Mouse (Mus musculus) lung, embryonic 15.5 days (tissue): ENCODE data around the gene Olfr943. TPM values are rescaled to one million over a fixed set of nuclear protein-coding genes. Genes with fewer than 3 reads are reported as not detected.

Source experiments
- ATAC-seq: fragments of 200-750 bp; cut with Nextera tagmentation; 2 replicates; pipeline ENCODE4 v1.8.0; 2017; ENCODE audit warnings: moderate number of reproducible peaks, borderline replicate concordance; ENCODE audit not compliant: low FRiP score, low TSS enrichment; ENCODE audit errors: extremely low read depth
- H3K27ac ChIP-seq: fragments of 300-500 bp; sonication (generic); 2 replicates; pipeline ENCODE4 v1.5.1; 2015; ENCODE audit warnings: moderate library complexity, mild to moderate bottlenecking, inconsistent platforms
- H3K27me3 ChIP-seq: fragments of 300-500 bp; sonication (generic); 2 replicates; pipeline ENCODE4 v1.6.1; 2015; ENCODE audit warnings: inconsistent platforms
- H3K36me3 ChIP-seq: fragments of 300-500 bp; sonication (generic); 2 replicates; pipeline ENCODE4 v1.6.1; 2015; ENCODE audit warnings: inconsistent platforms
- H3K4me1 ChIP-seq: fragments of 300-500 bp; sonication (generic); 2 replicates; pipeline ENCODE4 v1.6.1; 2015; ENCODE audit warnings: inconsistent platforms
- H3K4me2 ChIP-seq: fragments of 300-500 bp; sonication (generic); 2 replicates; pipeline ENCODE4 v1.6.1; 2015; ENCODE audit warnings: inconsistent platforms, mild to moderate bottlenecking, moderate library complexity
- H3K4me3 ChIP-seq: fragments of 300-500 bp; sonication (generic); 2 replicates; pipeline ENCODE4 v1.5.1; 2015; ENCODE audit warnings: mild to moderate bottlenecking, inconsistent platforms
- H3K9ac ChIP-seq: fragments of 300-500 bp; sonication (generic); 2 replicates; pipeline ENCODE4 v1.6.1; 2015; ENCODE audit warnings: inconsistent platforms
- H3K9me3 ChIP-seq: fragments of 300-500 bp; sonication (generic); 2 replicates; pipeline ENCODE4 v1.6.1; 2016; ENCODE audit warnings: inconsistent platforms
- WGBS: fragments of 180-500 bp; shearing (Covaris S2); methylation state at CpG from one replicate; pipeline ENCODE4 v1.1.7; 2015; 5-methylcytosine and 5-hydroxymethylcytosine counted together
- polyA plus RNA-seq: library from polyadenylated mRNA; unstranded; fragments of >200 nt; fragmentation: Nextera tagmentation; extraction: Ambion mirVana; gene quantifications from 2 replicates; pipeline ENCODE4 v1.2.1, GENCODE M21; 2015

Olfr943 gene
- polyA plus RNA-seq = not detected in 2 replicates

DNA sequence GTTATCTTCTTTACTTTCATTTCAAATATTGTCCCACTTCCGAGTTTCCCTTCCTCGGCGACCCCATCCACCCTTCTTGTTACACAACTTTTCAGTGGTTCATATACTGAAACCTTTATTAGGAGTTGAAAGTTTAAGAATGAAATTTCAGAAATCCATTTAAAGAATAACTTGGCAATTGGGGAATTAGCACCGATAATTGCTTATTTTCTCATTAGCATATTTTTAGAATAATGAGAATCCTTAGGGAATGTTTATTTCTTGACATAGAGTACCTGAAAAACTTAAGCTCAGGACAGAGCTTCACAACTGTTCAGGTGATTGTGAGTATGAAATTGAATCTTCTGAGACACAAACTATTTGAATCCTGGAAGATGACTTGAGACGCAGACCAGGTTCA, at the start of gene Olfr943:
Gene Olfr943 (plus strand): TSS at position 301 of the 400 bp plus-strand sequence.
- Histone ChIP-seq H3K4me2 (no peak within 1 kb of the TSS), H3K36me3 (no peaks in the 10 kb centered on the region), H3K4me1 (no peaks in the 10 kb centered on the region), H3K4me3 (no peak within 1 kb of the TSS), H3K27me3 (no peaks in the 10 kb centered on the region), H3K9ac (no peak within 1 kb of the TSS), H3K9me3 (no peaks in the 10 kb centered on the region), H3K27ac (no peak within 1 kb of the TSS)
- ATAC-seq = no peak
- WGBS = 93% methylated on average over 5 of the region's 5 CpGs

DNA sequence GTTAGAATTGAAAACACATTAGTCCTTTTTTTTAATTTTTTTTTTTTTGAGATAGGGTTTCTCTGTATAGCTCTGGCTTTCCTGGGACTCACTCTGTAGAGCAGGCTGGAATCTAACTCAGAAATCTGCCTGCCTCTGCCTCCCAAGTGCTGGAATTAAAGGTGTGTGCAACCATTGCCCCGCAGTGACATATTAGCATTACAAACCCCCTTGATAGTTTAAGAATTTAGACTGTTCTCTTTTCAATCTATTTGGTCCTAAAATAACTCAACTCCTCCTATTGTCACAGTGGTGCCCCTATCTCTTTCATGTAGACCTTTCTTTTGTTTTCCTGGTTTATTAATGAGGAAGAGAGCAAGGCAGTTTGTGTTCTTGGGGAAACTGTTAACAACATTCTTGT, 38.8 kb upstream of the Olfr943 start:
- Histone ChIP-seq H3K27ac (no peak overlapping the region), H3K4me2 (no peak overlapping the region), H3K9me3 (no peaks in the 10 kb centered on the region), H3K4me1 (no peaks in the 10 kb centered on the region), H3K4me3 (no peak overlapping the region), H3K36me3 (no peaks in the 10 kb centered on the region), H3K9ac (no peak overlapping the region), H3K27me3 (no peaks in the 10 kb centered on the region)
- no peak for ATAC-seq
- 73% methylated on average over 1 of the region's 1 CpGs for WGBS

DNA sequence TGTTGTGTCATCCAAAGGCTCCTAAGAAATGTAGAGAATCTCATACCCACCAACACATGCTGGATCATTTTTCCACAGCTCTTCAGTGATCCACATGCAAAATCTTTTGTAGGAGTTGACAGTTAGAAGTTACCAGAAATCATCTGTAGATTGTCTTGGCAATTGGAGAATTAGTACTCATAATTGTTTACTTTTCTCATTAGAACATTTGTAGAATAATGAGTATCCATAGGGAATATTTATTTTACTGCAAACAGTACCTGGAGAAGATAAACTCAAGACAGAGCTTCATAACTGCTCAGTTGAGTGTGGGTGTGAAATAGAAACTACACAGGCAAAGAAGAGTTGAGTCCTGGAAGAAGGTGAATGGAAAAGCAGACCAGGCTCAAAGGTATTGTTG, 38.3 kb upstream of the Olfr943 start, which contains the start of gene Olfr27:
Gene Olfr27 (plus strand): TSS at position 301 of the 400 bp plus-strand sequence.
- no peaks in the 10 kb centered on the region for H3K9me3 ChIP-seq
- no peak within 1 kb of the TSS for H3K4me3 ChIP-seq
- no peaks in the 10 kb centered on the region for H3K27me3 ChIP-seq
- no peaks in the 10 kb centered on the region for H3K36me3 ChIP-seq
- H3K9ac ChIP-seq = no peak within 1 kb of the TSS
- no peak for ATAC-seq
- no peak within 1 kb of the TSS for H3K4me2 ChIP-seq
- H3K4me1 ChIP-seq = no peaks in the 10 kb centered on the region
- H3K27ac ChIP-seq = no peak within 1 kb of the TSS

DNA sequence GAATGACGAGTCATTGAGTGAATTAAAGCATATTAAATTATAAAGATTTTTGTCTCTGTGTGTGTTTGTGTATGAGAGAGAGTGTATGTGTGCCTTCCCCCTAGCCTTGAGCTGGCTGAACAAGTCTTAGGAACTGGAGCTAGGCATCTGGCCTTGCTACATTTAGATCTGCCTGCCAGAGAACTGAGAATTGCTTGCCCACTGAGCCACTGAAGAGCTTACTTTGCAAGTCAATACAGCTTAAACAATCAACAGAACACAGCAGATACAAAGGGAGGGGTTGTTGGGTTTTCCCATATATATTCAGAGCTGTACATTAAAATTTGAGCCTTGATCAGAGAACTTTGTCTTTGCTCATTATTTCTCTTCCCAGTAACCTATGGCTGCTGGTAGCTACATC, 13.7 kb upstream of the Olfr943 start:
- no peaks in the 10 kb centered on the region for H3K9me3 ChIP-seq

DNA sequence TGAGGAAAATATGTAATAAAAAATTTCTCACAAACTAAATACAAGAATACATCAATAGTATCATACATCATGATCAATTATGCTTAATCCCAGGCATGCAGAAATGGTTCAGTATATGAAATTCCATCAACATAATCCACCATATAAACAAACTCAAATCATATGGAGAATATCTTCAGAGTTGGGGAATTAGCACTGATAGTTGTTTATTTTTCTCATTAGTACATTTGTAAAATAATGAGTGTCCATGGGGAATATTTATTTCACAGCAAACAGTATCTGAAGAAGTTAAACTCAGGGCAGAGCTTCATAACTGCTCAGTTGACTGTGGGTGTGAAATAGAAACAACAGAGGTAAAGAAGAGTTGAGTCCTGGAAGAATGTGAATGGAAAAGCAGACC, 35.5 kb downstream of the Olfr943 start, which contains the start of gene Olfr944:
Gene Olfr944 (plus strand): TSS at position 301 of the 400 bp plus-strand sequence.
- no peak for ATAC-seq

More for the DNA sequence above, 13.7 kb upstream of the Olfr943 start:
- no peaks in the 10 kb centered on the region for H3K27me3 ChIP-seq
- H3K27ac ChIP-seq = no peak overlapping the region
- no peaks in the 10 kb centered on the region for H3K4me1 ChIP-seq
- H3K9ac ChIP-seq = no peak overlapping the region
- H3K36me3 ChIP-seq = no peaks in the 10 kb centered on the region
- WGBS = 43% methylated on average over 1 of the region's 1 CpGs
- ATAC-seq = no peak
- no peak overlapping the region for H3K4me2 ChIP-seq
- no peak overlapping the region for H3K4me3 ChIP-seq

More for the DNA sequence above, 35.5 kb downstream of the Olfr943 start, which contains the start of gene Olfr944:
- no peak within 1 kb of the TSS for H3K4me2 ChIP-seq
- H3K36me3 ChIP-seq = no peaks in the 10 kb centered on the region
- H3K9ac ChIP-seq = no peak within 1 kb of the TSS
- no peak within 1 kb of the TSS for H3K4me3 ChIP-seq
- H3K27me3 ChIP-seq = no peaks in the 10 kb centered on the region
- no peak within 1 kb of the TSS for H3K27ac ChIP-seq
- H3K4me1 ChIP-seq = no peaks in the 10 kb centered on the region
- no peaks in the 10 kb centered on the region for H3K9me3 ChIP-seq

Other genes with a start within 250 kb of the Olfr943 start
- gene Olfr930, start 236.5 kb upstream of the Olfr943 start, polyA plus RNA-seq = not detected in 2 replicates
- gene Olfr933, start 194.0 kb upstream of the Olfr943 start, polyA plus RNA-seq = not detected in 2 replicates
- not detected in 2 replicates for gene Olfr934, start 178.0 kb upstream of the Olfr943 start, polyA plus RNA-seq
- not detected in 2 replicates for gene Olfr935, start 166.6 kb upstream of the Olfr943 start, polyA plus RNA-seq
- gene Olfr146, start 142.9 kb upstream of the Olfr943 start, polyA plus RNA-seq = not detected in 2 replicates
- not detected in 2 replicates for gene Olfr937, start 101.4 kb upstream of the Olfr943 start, polyA plus RNA-seq
- not detected in 2 replicates for gene Olfr938, start 87.4 kb upstream of the Olfr943 start, polyA plus RNA-seq
- not detected in 2 replicates for gene Olfr27, start 38.2 kb upstream of the Olfr943 start, polyA plus RNA-seq
- gene Olfr944, start 35.6 kb downstream of the Olfr943 start, polyA plus RNA-seq = not detected in 2 replicates
- gene Olfr1537, start 83.7 kb downstream of the Olfr943 start, polyA plus RNA-seq = not detected in 2 replicates
- gene Olfr945, start 110.5 kb downstream of the Olfr943 start, polyA plus RNA-seq = not detected in 2 replicates
- gene Olfr948, start 159.7 kb downstream of the Olfr943 start, polyA plus RNA-seq = not detected in 2 replicates
- gene Olfr951, start 221.1 kb downstream of the Olfr943 start, polyA plus RNA-seq = not detected in 2 replicates